Mouse (Mus musculus) MN1 (cell line): Measurements from ENCODE around the gene Hoxa10.

Experiments used
- DNase-seq: peaks from one replicate; pipeline ENCODE4 v3.0.0-alpha.2; 2016; ENCODE audit warnings: low spot score

Gene Hoxa10

GRCm38 (mm10) chr6:52203371-52204049 is 37.1 kb downstream of the Hoxa10 start:
- DNase-seq: no peak

GRCm38 (mm10) chr6:52203121-52203370 is 37.6 kb downstream of the Hoxa10 start:
- DNase-seq: no peak

GRCm38 (mm10) chr6:52202362-52203120 is 38.1 kb downstream of the Hoxa10 start:
- DNase-seq: no peak

- DNase-seq: no peak
Measured at GRCm38 (mm10) chr6:52201269-52201668, 39.4 kb downstream of the Hoxa10 start.

GRCm38 (mm10) chr6:52200751-52201250 is 39.9 kb downstream of the Hoxa10 start:
- DNase-seq: no peak

GRCm38 (mm10) chr6:52200073-52200750 is 40.4 kb downstream of the Hoxa10 start:
- DNase-seq: no peak

- DNase-seq: peak; percentile 37
Measured at GRCm38 (mm10) chr6:52197271-52197670, 43.4 kb downstream of the Hoxa10 start.

- DNase-seq: no peak
Measured at GRCm38 (mm10) chr6:52196811-52197210, 43.8 kb downstream of the Hoxa10 start.

- DNase-seq: no peak
Measured at GRCm38 (mm10) chr6:52194690-52195089, 46.0 kb downstream of the Hoxa10 start.

GRCm38 (mm10) chr6:52191860-52192550 is 48.6 kb downstream of the Hoxa10 start:
- peak; percentile 70 for DNase-seq

GRCm38 (mm10) chr6:52190906-52191810 is 49.5 kb downstream of the Hoxa10 start, which contains the start of gene Hoxa4:
Hoxa4 (minus strand) TSS chr6:52191753.
- no peak for DNase-seq

GRCm38 (mm10) chr6:52190410-52190809 is 50.2 kb downstream of the Hoxa10 start:
- DNase-seq: no peak

- no peak for DNase-seq
Measured at GRCm38 (mm10) chr6:52189909-52190308, 50.7 kb downstream of the Hoxa10 start.

GRCm38 (mm10) chr6:52189172-52189591 is 51.5 kb downstream of the Hoxa10 start:
- DNase-seq: no peak

GRCm38 (mm10) chr6:52186500-52186899 is 54.2 kb downstream of the Hoxa10 start:
- DNase-seq: no peak

- no peak for DNase-seq
Measured at GRCm38 (mm10) chr6:52185834-52186233, 54.8 kb downstream of the Hoxa10 start.

- DNase-seq: no peak
Measured at GRCm38 (mm10) chr6:52185222-52185621, 55.4 kb downstream of the Hoxa10 start.

GRCm38 (mm10) chr6:52184668-52185067 is 56.0 kb downstream of the Hoxa10 start:
- no peak for DNase-seq

- no peak for DNase-seq
Measured at GRCm38 (mm10) chr6:52183311-52184080, 57.2 kb downstream of the Hoxa10 start.

- DNase-seq: no peak
Measured at GRCm38 (mm10) chr6:52182793-52183192, 57.9 kb downstream of the Hoxa10 start.
